Mouse (Mus musculus): ENCODE data around the gene Gm20479.

GRCm38 (mm10) chr7:27360749-27361148 lies 3.5 kb upstream of the Gm20479 start:
- no peak for TF ChIP-seq USF1 (IDR thresholded peaks at IDR 0.05; ENCODE audit: low read depth)
- TF ChIP-seq POLR2A (IDR thresholded peaks at IDR 0.05; ENCODE audit: insufficient read length, low read depth): no peak
- TF ChIP-seq POLR2AphosphoS2 (IDR thresholded peaks at IDR 0.05; ENCODE audit: insufficient read length, low read depth): no peak
- TF ChIP-seq CEBPB (IDR thresholded peaks at IDR 0.05; ENCODE audit: insufficient read depth, poor library complexity, severe bottlenecking): no peak

Data from myocyte (in vitro differentiated cells).